Mouse (Mus musculus): ENCODE measurements around the gene Dlx1. TPM values are rescaled to one million over a fixed set of nuclear protein-coding genes. Genes with fewer than 3 reads are reported as not detected.
A peak's percentile ranks its signal among the peaks of the same experiment; 100 is the strongest.

Gene Dlx1
- polyA plus RNA-seq, 1 experiment from 2014 or later: 2.1 TPM

DNA sequence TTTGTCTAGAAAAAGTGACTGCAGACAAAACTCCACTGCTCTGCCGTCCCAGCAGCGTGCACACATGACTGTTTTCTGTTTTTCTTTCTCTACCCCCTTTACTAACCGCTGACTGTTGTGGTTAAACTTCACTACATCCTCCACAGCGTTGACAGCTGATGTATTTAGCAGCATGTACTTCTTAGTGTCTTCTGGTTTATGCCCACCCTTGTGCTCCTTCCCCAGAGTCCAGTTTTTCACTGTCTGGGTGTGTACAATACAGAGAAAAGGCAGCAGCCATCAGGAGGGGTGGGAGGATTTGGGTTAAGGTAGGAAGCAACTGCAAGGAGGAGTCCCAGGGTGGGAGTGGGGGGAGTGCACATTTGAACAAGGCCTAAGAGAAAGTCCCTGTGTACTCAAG, 5.0 kb upstream of the Dlx1 start:
- H3K4me2 ChIP-seq: no peak overlapping the region
- no peaks in the 10 kb centered on the region for H3K4me1 ChIP-seq (ENCODE audit: control insufficient read depth, insufficient read depth, low read length)
- 39% methylated on average over 4 of the region's 4 CpGs for WGBS (ENCODE audit: insufficient replicate concordance)
- no peaks in the 10 kb centered on the region for H3K36me3 ChIP-seq (ENCODE audit: control insufficient read depth, insufficient read depth, low read length)
- no peak overlapping the region for H3K27ac ChIP-seq (ENCODE audit: low read depth, low read length)
- H3K27me3 ChIP-seq (ENCODE audit: control insufficient read depth, insufficient read depth, low read length): peaks cover 51% of the 10 kb centered on the region
- H3K9ac ChIP-seq (ENCODE audit: low read depth, low read length): no peak overlapping the region
- no peaks in the 10 kb centered on the region for H3K9me3 ChIP-seq (replicated peaks; ENCODE audit: control insufficient read depth, low read length)
- H3K4me3 ChIP-seq (ENCODE audit: low read depth, low read length): no peak overlapping the region
- no peak for ATAC-seq (replicated peaks; ENCODE audit: insufficient number of reproducible peaks, low FRiP score, low TSS enrichment)

DNA sequence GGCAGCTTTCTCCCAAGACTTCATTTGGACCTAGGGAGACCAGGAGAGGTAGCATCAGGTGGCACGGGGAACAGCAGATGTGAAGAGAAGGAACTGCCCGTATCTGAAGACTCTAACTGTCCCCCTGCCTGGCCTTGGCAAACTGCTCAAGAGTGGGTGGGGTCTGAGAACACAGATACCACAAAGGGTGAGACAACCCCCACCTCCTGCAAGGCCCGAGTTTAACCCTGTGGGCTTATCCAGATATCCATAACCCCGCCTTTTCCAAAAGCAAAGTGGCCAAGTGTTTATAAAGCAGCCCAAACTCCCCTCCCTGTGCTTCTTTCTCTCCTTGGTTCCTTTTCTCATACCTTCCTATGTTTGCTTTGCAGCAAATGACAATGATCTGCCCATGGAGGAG, 4.5 kb upstream of the Dlx1 start:
- H3K27me3 ChIP-seq (ENCODE audit: control insufficient read depth, insufficient read depth, low read length): peaks cover 56% of the 10 kb centered on the region
- H3K36me3 ChIP-seq (ENCODE audit: control insufficient read depth, insufficient read depth, low read length): no peaks in the 10 kb centered on the region
- no peak overlapping the region for H3K4me3 ChIP-seq (ENCODE audit: low read depth, low read length)
- no peak overlapping the region for H3K4me2 ChIP-seq
- 28% methylated on average over 4 of the region's 4 CpGs for WGBS (ENCODE audit: insufficient replicate concordance)
- H3K27ac ChIP-seq (ENCODE audit: low read depth, low read length): no peak overlapping the region
- no peaks in the 10 kb centered on the region for H3K4me1 ChIP-seq (ENCODE audit: control insufficient read depth, insufficient read depth, low read length)
- H3K9ac ChIP-seq (ENCODE audit: low read depth, low read length): no peak overlapping the region
- no peak for ATAC-seq (replicated peaks; ENCODE audit: insufficient number of reproducible peaks, low FRiP score, low TSS enrichment)
- H3K9me3 ChIP-seq (replicated peaks; ENCODE audit: control insufficient read depth, low read length): no peaks in the 10 kb centered on the region

DNA sequence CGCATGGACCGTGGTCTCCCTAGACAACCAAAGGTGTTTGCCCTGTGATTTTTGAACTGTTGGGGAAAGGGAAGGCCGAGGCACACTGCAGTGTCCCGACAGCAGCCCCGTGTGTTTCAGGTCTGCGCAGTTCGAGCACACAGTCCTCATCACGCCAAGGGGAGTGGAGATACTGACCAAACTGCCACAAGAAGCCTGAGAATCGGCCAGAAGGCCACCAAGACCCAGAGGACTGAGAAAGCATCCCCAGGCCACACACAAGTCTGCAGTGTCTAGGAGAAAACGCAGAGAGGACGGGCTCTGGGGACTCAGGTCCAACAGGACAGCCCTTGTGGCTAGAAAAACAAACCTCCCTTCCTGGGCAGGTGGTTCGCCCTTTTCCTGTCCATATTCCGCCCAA, 3.1 kb upstream of the Dlx1 start:
- Histone ChIP-seq H3K4me2 (no peak overlapping the region), H3K9ac (ENCODE audit: low read depth, low read length) (no peak overlapping the region), H3K9me3 (replicated peaks; ENCODE audit: control insufficient read depth, low read length) (no peaks in the 10 kb centered on the region), H3K4me1 (ENCODE audit: control insufficient read depth, insufficient read depth, low read length) (peaks cover 7% of the 10 kb centered on the region), H3K36me3 (ENCODE audit: control insufficient read depth, insufficient read depth, low read length) (no peaks in the 10 kb centered on the region), H3K4me3 (ENCODE audit: low read depth, low read length) (no peak overlapping the region), H3K27me3 (ENCODE audit: control insufficient read depth, insufficient read depth, low read length) (peaks cover 70% of the 10 kb centered on the region), H3K27ac (ENCODE audit: low read depth, low read length) (no peak overlapping the region)
- no peak for ATAC-seq (replicated peaks; ENCODE audit: insufficient number of reproducible peaks, low FRiP score, low TSS enrichment)
- 35% methylated on average over 13 of the region's 13 CpGs for WGBS (ENCODE audit: insufficient replicate concordance)

DNA sequence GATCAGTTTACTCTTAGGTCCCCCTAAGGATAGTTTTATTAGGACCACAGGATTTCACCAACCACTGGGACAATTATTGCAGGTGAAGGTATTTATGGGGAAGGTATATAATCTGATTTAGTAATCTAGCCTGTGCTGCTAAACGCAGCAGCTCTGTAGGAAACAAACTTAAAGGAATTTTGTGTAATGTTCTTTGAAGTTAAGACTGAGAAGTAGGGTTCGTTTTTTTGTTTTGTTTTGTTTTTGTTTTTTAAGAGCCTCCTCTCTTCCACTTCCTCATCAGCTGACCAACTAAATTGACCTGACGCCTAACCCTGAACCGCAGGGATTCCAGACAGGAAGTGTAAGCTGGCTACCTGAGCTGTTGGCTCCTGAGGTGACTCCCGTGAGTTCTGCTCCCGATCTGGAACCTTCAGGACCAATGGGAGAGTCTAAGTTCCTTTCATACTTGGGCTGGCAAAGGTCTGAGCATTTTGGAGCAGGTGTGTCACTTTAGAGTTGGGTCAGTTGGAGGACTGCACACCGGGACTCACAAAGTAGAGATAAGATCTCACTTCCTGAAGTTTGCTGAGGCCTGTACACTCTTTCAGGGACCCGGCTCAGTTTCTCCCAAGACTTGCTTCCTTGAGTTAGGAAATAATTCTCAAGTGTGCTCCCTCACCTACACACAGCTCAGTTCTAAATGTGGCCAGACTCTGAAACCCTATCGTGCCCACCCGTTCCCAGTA, 1.2 kb upstream of the Dlx1 start:
- no peak overlapping the region for H3K27ac ChIP-seq (ENCODE audit: low read depth, low read length)
- peaks cover 86% of the 10 kb centered on the region for H3K27me3 ChIP-seq (ENCODE audit: control insufficient read depth, insufficient read depth, low read length)
- no peaks in the 10 kb centered on the region for H3K36me3 ChIP-seq (ENCODE audit: control insufficient read depth, insufficient read depth, low read length)
- H3K9me3 ChIP-seq (replicated peaks; ENCODE audit: control insufficient read depth, low read length): no peaks in the 10 kb centered on the region
- H3K4me1 ChIP-seq (ENCODE audit: control insufficient read depth, insufficient read depth, low read length): peaks cover 16% of the 10 kb centered on the region
- ATAC-seq (replicated peaks; ENCODE audit: insufficient number of reproducible peaks, low FRiP score, low TSS enrichment): no peak
- H3K4me3 ChIP-seq (ENCODE audit: low read depth, low read length): no peak overlapping the region
- H3K9ac ChIP-seq (ENCODE audit: low read depth, low read length): no peak overlapping the region
- WGBS (ENCODE audit: insufficient replicate concordance): 3% methylated on average over 10 of the region's 10 CpGs
- H3K4me2 ChIP-seq: no peak overlapping the region

DNA sequence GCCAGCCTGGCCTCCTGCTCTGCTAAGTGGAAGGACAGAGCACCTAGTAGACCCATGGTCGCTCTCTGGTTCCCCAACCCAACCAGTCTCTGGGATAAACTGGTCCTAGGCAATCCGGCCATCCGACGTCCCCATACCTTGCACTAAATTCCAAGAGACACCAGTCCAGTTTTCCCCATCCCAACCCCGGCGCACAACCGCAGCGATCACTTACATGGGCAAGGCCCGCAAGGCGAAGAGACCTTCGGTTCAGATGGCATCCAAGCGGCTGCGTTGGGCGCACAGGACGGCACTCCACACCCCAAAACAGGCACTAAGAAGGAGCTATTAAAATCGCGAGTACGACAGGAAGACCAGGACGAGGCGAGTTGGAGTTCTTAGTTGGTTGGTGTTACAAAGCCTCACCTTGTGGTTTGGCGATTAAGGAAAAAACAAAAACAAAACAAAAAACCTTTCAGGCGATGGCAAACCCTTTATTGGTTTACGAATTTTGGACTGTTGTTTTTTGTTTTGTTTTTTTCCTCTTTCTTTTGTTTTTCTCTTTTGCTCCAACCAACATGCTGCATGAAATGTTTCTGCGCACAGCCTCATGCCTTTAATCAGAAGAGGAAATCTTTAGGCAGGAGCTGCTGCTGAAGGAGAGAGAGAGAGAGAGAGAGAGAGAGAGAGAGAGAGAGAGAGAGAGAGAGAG, 445 bp upstream of the Dlx1 start:
- H3K27me3 ChIP-seq (ENCODE audit: control insufficient read depth, insufficient read depth, low read length): peaks cover 94% of the 10 kb centered on the region
- WGBS (ENCODE audit: insufficient replicate concordance): 2% methylated on average over 24 of the region's 24 CpGs
- no peak overlapping the region for H3K4me3 ChIP-seq (ENCODE audit: low read depth, low read length)

DNA sequence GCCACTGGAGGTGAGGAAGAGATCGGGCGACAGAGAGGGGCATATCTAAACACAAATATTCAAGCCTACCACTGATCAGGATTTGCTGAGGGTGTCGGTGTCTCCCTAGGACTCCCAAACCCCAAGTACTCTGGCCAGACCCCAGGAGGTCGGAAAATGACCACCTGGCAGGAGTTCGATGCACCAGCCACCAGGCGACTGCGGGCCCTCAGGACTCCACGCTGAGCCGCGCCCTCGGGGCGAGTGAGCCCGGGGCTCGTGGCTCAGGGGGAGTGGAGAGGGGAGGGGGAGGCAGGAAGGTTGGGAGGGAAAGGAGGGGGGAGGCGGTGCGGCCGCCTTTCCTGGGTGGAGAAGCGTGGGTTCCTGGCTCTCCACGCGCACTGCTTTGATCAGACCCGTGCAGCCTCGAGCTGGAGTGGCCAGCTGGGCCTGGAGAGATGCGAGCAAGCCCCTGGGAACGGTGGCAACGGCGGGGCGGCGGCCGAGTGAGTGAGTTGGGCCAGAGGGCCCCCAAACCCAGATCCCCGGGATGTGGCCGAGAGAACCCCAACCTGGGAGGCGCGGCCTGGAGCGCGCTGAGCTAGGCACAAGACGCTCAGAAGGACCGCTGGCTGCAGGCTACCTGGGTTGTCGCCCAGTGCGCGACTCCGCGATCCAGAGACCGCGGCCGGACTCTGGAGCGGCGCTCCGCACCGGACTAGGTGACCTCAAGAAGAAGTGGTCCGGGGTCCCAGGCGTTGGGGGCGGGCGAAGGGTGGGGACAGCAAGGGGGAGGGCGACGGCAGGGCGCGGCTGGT, 999 bp downstream of the Dlx1 start:
- no peaks in the 10 kb centered on the region for H3K36me3 ChIP-seq (ENCODE audit: control insufficient read depth, insufficient read depth, low read length)
- peaks cover 16% of the 10 kb centered on the region for H3K4me1 ChIP-seq (ENCODE audit: control insufficient read depth, insufficient read depth, low read length)
- H3K9me3 ChIP-seq (replicated peaks; ENCODE audit: control insufficient read depth, low read length): no peaks in the 10 kb centered on the region
- peak overlapping the region; percentile 1; the same call in 1 of the 2 replicates for H3K9ac ChIP-seq (ENCODE audit: low read depth, low read length)
- 2% methylated on average over 53 of the region's 57 CpGs for WGBS (ENCODE audit: insufficient replicate concordance)
- peak; percentile 19; the same call in 1 of the 2 replicates for ATAC-seq (replicated peaks; ENCODE audit: insufficient number of reproducible peaks, low FRiP score, low TSS enrichment)
- peak overlapping the region; percentile 55 for H3K4me3 ChIP-seq (ENCODE audit: low read depth, low read length)
- peak overlapping the region; percentile 96 for H3K4me2 ChIP-seq
- H3K27me3 ChIP-seq (ENCODE audit: control insufficient read depth, insufficient read depth, low read length): peaks cover 94% of the 10 kb centered on the region
- H3K27ac ChIP-seq (ENCODE audit: low read depth, low read length): no peak overlapping the region

More for the DNA sequence above, 445 bp upstream of the Dlx1 start:
- no peak overlapping the region for H3K4me2 ChIP-seq
- H3K4me1 ChIP-seq (ENCODE audit: control insufficient read depth, insufficient read depth, low read length): peaks cover 16% of the 10 kb centered on the region
- no peaks in the 10 kb centered on the region for H3K36me3 ChIP-seq (ENCODE audit: control insufficient read depth, insufficient read depth, low read length)
- no peaks in the 10 kb centered on the region for H3K9me3 ChIP-seq (replicated peaks; ENCODE audit: control insufficient read depth, low read length)
- no peak overlapping the region for H3K27ac ChIP-seq (ENCODE audit: low read depth, low read length)
- ATAC-seq (replicated peaks; ENCODE audit: insufficient number of reproducible peaks, low FRiP score, low TSS enrichment): no peak
- no peak overlapping the region for H3K9ac ChIP-seq (ENCODE audit: low read depth, low read length)

DNA sequence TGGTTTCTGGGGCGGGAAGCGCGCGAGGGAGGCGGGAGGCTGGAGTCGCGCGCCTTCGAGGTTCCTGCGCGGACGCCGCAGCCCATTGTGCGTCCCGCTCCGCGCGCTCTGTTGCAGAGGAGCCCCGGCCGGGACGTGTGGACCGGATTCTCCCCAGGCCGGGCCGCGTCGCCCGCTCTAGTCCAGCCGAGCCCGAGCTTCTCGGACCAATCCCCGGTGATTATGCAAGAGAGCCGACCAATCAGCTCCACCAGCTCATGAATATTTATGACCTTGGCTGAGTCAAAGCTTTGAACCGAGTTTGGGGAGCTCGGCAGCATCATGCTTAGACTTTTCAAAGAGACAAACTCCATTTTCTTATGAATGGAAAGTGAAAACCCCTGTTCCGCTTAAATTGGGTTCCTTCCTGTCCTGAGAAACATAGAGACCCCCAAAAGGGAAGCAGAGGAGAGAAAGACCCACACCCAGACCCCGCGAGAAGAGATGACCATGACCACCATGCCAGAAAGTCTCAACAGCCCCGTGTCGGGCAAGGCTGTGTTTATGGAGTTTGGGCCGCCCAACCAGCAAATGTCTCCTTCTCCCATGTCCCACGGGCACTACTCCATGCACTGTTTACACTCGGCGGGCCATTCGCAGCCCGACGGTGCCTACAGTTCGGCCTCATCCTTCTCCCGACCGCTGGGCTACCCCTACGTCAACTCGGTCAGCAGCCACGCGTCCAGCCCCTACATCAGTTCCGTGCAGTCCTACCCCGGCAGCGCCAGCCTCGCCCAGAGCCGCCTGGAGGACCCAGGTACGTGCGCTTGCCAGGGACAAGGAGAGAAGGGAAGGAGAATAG, 1.8 kb downstream of the Dlx1 start:
- Histone ChIP-seq H3K36me3 (ENCODE audit: control insufficient read depth, insufficient read depth, low read length) (no peaks in the 10 kb centered on the region), H3K4me3 (ENCODE audit: low read depth, low read length) (peak overlapping the region; percentile 55), H3K9me3 (replicated peaks; ENCODE audit: control insufficient read depth, low read length) (no peaks in the 10 kb centered on the region), H3K27ac (ENCODE audit: low read depth, low read length) (peak overlapping the region; percentile 42; the same call in 1 of the 2 replicates), H3K4me1 (ENCODE audit: control insufficient read depth, insufficient read depth, low read length) (peaks cover 16% of the 10 kb centered on the region), H3K4me2 (peak overlapping the region; percentile 96), H3K27me3 (ENCODE audit: control insufficient read depth, insufficient read depth, low read length) (peaks cover 95% of the 10 kb centered on the region), H3K9ac (ENCODE audit: low read depth, low read length) (0 out of 2 replicates have a peak overlapping the region, but pooled peaks have one; percentile 1)
- ATAC-seq (replicated peaks; ENCODE audit: insufficient number of reproducible peaks, low FRiP score, low TSS enrichment): peak; percentile 82
- under 1% methylated on average over 56 of the region's 60 CpGs for WGBS (ENCODE audit: insufficient replicate concordance)
